Mouse (Mus musculus): ENCODE results near the gene Otud7b.

DNA sequence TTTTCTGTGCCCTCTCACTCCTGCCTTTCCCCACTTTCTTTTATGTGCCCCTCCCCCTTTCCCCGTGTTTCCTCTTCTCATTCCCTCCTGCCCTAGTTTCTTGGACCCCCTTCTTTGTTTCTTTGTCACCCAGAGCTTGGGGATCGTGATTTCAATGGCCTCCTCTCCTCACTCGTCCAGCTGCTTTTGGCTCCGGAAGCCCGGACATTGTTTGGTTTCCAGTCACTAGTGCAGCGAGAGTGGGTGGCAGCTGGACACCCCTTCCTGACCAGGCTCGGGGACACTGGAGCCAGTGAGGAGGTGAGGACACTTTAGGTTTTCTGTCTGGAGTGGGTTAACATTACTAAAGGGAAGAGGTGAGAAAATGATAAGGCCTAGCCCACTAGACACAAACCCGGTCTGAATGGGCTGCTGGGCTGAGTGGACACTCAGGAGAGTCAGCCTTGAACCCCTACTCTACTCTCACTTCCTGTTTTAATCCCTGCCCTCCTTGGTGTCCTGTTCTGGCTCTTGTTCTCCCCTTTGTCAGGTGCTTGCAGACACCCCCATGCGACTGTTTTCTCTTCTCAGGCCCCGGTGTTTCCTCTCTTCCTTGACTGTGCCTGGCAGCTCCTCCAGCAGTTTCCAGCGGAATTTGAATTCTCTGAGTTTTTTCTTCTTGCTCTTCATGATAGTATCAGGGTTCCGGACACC is 64.3 kb downstream of the Otud7b start:
- TF ChIP-seq CTCF (IDR thresholded peaks at IDR 0.05; ENCODE audit: control insufficient read depth, insufficient read depth, insufficient replicate concordance, low read depth, low read length) (no peak), POLR2A (IDR thresholded peaks at IDR 0.05; ENCODE audit: control insufficient read depth, low read depth, low read length) (no peak)

All from testis, adult 2 months (tissue).